Mouse (Mus musculus): ENCODE measurements around the gene Trappc13. TPM values are rescaled to one million over a fixed set of nuclear protein-coding genes. Genes with fewer than 3 reads are reported as not detected.

Gene Trappc13
- polyA plus RNA-seq, 2 experiments from 2014 or later = 42.1 to 48.5 TPM

GRCm38 (mm10) chr13:104113782-104114181 is 64.5 kb downstream of the Trappc13 start:
- no peak for ATAC-seq

GRCm38 (mm10) chr13:104112266-104112900 is 65.9 kb downstream of the Trappc13 start:
- peak; percentile 29 for ATAC-seq

GRCm38 (mm10) chr13:104110526-104110925 is 67.7 kb downstream of the Trappc13 start:
- ATAC-seq = no peak

- peak; percentile 8 for ATAC-seq
Measured at GRCm38 (mm10) chr13:104109816-104110521, 68.3 kb downstream of the Trappc13 start.

- peak; percentile 79 for ATAC-seq
Measured at GRCm38 (mm10) chr13:104109288-104109815, 68.9 kb downstream of the Trappc13 start, which contains the start of the genes Nln and Sgtb. TSS of gene Nln (minus strand) at chr13:104109614. TSS of gene Sgtb (plus strand) at chr13:104109741.

GRCm38 (mm10) chr13:104108651-104109287 is 69.5 kb downstream of the Trappc13 start:
- peak; percentile 28 for ATAC-seq

- no peak for ATAC-seq
Measured at GRCm38 (mm10) chr13:104101606-104102235, 76.5 kb downstream of the Trappc13 start.

- no peak for ATAC-seq
Measured at GRCm38 (mm10) chr13:104100416-104100815, 77.9 kb downstream of the Trappc13 start.

GRCm38 (mm10) chr13:104097190-104097589 is 81.1 kb downstream of the Trappc13 start:
- no peak for ATAC-seq

- ATAC-seq = no peak
Measured at GRCm38 (mm10) chr13:104095955-104096354, 82.3 kb downstream of the Trappc13 start.

- no peak for ATAC-seq
Measured at GRCm38 (mm10) chr13:104094531-104095385, 83.5 kb downstream of the Trappc13 start.

Other genes with a start within 250 kb of the Trappc13 start
- 10 to 100 TPM in 1 of 2 experiments, 1 to 10 TPM in 1; 8.4 to 10.9 TPM for gene Nln, start 68.9 kb downstream of the Trappc13 start, polyA plus RNA-seq (2017; shearing (Covaris generic))
- under 1 TPM; 0.17 to 0.71 TPM for gene Sgtb, start 68.7 kb downstream of the Trappc13 start, polyA plus RNA-seq (2017; shearing (Covaris generic))
- 10 to 100 TPM; 19.4 to 25.5 TPM for gene Trim23, start 328 bp upstream of the Trappc13 start, polyA plus RNA-seq (2017; shearing (Covaris generic))
- gene Cenpk, start 50.1 kb upstream of the Trappc13 start, polyA plus RNA-seq (2017; shearing (Covaris generic)) = 1 to 10 TPM; 2.6 to 5.6 TPM
- gene Ppwd1, start 50.4 kb upstream of the Trappc13 start, polyA plus RNA-seq (2017; shearing (Covaris generic)) = 10 to 100 TPM; 14.9 to 15.6 TPM
- 10 to 100 TPM; 24.2 to 26.5 TPM for gene Adamts6, start 109.4 kb upstream of the Trappc13 start, polyA plus RNA-seq (2017; shearing (Covaris generic))

Measured in CD4-positive, CD25-positive, alpha-beta regulatory T cell, adult 4 months (primary cell).